Mouse (Mus musculus) urinary bladder, postnatal 14 days (tissue): ENCODE data around the gene Klhl6.
"Not testable (repeated sequence)": the region's sequence is repeated elsewhere in the genome, so short reads cannot be mapped to it uniquely, and the experiment has no call there.

ENCODE experiments used
- DNase-seq: peaks from one replicate; pipeline ENCODE4 v3.0.0; 2021; ENCODE audit warnings: low spot score

The Klhl6 gene

DNA sequence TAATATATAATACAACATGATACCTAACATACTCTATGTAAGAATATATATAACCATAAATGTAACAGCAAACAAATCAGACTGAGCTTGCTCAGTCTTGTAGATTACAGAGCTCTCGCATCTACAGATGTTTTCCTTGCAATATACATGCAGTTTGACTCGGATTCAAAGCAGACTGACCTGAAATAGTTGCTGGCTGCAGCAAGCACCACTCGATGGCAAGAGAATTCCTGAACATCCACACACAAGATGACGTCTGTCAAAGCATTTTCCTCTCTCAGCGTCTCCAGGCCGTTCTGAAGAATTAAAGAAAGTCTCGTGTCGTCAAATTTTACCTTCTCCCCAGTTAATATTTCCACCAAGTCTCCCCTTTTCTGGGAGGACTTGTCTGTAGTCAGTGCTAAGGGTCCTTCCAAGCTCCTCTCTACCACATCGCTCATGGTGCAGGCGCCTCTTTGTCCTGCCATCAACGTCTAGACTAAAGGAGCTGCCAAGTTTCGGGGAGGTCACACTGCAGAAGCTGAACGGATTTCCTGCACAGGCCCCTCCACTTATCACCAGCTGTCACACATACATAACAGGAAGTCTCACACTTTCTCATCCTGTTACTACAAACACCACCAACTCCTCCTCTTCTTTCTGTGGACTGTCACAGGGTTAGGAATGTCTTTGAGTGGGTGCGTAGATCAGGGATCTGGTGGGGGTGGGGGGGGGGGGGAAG lies at the start of gene Klhl6:
Gene Klhl6 (minus strand): TSS at position 501 of the 721 bp plus-strand sequence.
- DNase-seq = no peak

DNA sequence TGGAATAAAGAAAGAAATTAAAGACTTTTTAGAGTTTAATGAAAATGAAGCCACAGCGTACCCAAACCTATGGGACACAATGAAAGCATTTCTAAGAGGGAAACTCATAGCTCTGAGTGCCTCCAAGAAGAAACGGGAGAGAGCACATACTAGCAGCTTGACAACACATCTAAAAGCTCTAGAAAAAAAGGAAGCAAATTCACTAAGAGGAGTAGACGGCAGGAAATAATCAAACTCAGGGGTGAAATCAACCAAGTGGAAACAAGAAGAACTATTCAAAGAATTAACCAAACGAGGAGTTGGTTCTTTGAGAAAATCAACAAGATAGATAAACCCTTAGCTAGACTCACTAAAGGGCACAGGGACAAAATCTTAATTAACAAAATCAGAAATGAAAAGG lies 44.4 kb upstream of the Klhl6 start:
- DNase-seq = not testable (repeated sequence)

DNA sequence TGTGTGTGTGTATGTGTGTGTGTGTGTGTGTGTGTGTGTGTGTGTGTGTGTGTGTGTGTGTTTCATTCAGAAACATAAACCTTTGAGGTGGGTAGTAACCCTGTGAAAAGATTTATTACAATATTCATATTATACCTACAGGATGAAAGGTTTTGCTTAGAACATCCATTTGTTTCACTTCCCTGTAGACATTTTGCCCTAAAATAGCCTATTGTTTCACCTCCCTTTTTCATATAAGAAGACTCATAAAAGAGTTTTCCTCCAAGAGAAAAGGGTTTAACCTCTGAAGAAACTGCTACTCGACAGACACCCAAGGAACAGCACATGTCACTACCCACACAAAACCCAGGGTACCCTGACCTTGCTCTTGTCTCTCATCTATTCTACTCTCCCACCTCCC lies 40.0 kb upstream of the Klhl6 start:
- no peak for DNase-seq

DNA sequence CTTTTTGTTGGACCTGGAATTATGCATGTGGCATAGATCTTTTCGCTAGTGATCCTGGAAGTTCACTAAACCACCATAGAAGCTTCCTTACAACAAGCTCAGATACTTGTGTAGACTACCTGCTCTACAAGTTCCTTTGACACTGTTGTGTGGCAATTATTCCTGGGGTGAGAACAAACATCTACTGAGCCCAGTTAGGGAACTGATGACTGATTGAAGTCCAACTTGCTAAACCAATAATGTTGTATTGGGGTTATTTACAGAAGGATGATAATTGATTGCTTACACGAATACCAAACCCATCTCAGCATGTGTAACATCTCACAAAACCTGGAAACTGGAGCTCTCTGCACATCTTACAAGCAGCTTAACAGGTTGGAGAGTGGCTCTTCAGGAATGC lies 39.0 kb upstream of the Klhl6 start:
- DNase-seq = no peak

DNA sequence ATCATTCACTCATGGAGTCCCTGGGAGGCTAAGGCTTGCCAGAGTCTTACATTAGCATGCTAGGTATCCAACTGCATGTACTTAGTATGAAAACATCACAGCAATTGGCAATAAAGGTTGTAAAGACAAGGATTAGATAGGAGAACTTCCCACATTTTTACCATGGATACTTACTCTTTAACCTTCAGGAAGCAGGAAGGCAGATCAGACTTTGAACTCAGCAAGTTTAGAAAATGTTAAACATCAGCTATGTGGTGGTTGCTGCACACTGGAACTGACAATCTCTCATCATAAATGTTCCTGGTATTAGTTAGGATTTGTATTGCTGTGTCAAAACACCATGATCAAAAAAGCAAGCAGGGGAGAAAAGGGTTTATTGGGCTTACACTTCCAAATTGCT lies 29.8 kb upstream of the Klhl6 start:
- no peak for DNase-seq

DNA sequence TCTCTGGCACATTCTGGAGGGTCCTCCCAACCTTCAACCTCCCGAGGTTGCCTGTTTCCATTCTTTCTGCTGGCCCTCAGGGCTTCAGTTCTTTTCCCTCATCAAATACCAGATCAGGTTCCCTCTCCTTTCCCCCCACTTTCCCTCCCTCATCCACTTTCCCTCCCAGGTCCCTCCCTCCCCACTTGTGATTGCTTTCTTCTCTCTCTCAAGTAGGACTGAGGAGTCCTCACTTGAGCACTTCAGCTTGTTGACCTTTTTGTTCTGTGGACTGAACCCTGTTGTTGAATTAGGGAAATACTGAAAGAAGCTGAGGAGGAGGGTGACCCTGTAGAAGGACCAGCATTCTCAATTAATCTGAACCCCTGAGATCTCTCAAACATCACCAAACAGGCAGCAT lies 23.2 kb upstream of the Klhl6 start:
- DNase-seq = no peak

DNA sequence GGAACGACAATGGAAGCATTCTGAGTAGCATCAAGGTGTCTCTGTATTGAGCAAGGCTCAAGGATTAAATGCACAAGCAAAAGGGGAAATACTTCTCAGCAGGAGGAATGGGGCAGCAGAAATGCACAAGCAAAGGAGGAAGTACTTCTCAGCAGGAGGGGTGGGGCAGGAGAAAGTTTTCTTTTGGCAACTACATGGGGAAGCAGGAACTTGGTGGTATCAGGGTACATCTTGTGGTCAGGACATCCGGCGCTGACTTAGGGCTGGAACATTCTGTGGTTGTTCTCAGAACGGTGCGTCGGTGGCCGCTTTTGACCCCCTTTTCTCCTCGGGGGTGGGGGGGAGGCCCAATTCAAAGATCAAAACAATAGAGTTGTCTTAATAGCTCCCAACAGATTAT lies 17.4 kb upstream of the Klhl6 start:
- not testable (repeated sequence) for DNase-seq

DNA sequence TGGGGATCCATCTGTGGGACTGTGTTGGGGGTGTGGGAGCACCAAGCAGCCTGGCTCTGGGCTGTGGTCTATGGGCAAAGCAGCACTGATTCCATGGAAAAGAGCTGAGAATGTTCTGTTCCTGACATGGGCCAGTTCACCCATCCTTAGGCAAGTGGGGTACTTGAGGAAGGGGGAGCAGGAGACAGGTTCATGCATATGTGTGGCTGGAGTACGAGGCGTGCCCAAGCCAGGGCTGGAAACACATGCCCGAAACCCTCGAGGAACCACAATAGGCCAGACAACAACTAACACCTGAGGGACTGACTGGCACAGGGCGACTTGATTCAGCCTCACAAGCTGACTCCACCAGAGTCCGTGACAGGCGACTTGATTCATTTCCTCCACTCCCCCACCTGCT lies 14.8 kb upstream of the Klhl6 start:
- DNase-seq = no peak

DNA sequence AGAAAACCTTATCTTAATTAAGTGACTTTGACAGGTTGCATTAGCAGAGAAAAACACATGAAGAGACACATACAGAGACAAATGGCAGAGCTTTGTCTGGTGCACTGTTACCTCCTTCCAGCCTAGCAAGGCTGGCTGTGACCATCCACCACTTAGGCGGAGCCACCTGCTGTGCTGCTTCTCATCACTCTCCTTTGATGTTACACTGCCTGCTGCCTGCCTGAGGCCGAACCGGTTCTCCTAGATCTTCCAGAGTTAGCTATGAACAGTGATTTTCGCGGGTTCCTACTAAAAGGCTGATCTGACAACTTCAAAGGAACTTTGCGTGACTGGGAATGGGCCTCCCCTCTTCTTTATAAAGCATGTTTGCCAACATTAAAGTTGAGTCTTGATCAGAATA lies 14.1 kb upstream of the Klhl6 start:
- DNase-seq = peak; percentile 39

DNA sequence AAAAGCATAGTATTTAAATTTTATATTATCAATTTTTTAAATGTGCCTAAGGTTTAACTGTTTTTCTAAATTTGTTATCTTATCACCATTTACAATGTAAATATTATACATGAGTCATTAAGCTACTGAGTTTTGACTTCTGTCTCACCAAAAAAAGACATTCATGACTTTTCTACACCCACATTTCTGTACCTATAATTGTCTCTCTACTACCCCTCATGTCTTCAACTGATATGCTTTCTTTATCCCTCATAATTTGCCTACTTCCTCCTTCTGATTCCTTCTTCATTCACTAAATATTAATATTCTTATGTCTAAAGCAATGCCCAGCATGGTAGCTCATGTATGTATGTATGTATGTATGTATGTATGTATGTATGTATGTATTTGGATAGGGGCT lies 13.0 kb upstream of the Klhl6 start:
- no peak for DNase-seq

DNA sequence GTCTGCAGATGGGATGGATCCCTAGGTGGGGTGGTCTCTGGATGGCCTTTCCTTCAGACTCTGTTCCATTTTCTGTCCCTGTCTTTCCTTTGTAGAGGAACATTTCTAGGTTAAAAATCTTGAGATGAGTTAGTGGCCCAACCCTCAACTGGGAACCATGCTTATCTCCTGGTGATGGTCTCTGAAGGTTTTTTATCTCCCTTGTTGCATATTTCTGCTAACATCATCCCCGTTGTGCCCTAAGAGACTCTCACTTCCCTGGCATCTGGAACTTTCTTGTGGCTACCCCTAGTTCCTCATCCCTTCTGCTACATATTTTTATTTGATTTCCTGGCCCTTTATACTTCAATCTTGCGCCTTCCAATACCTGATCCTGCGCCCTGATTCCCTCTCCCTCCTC lies 10.4 kb upstream of the Klhl6 start:
- DNase-seq = no peak

DNA sequence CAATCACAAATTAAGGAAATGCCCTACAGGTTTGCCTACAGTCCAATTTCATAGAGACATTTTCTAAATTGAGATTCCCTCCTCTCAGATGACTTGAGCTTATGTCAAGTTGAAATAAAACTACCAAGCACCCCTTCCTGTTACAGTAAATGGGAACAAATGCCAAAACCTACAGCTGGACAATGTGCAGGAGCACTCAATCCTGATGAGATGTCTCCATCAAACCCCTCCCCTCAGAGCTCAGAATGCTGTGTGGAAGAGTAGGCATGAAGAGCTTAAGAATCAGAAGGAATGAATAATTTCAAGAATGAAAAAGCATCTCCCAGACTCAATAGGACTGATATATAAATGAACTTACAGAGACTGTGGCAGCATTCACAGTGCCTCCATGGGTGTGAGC lies 7.7 kb upstream of the Klhl6 start:
- no peak for DNase-seq

DNA sequence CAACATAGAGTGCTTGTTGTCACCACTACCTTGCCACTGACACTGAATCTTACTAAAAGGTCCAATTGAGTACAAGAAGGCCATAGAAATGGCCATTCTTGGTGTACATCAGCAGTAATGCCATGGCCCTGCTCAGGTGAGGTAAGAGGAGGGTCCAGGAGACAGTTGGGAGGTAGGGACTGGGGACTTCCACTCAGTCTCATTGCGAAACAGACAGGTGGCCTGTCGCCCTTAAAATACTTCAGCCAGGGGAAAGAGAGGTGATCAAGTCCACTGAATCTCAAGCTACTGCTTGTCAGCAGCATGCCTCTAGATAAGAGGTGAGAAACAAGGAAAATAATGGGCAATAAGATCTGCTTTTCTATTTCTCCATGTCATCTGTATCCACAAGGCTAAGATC lies 4.8 kb upstream of the Klhl6 start:
- no peak for DNase-seq

DNA sequence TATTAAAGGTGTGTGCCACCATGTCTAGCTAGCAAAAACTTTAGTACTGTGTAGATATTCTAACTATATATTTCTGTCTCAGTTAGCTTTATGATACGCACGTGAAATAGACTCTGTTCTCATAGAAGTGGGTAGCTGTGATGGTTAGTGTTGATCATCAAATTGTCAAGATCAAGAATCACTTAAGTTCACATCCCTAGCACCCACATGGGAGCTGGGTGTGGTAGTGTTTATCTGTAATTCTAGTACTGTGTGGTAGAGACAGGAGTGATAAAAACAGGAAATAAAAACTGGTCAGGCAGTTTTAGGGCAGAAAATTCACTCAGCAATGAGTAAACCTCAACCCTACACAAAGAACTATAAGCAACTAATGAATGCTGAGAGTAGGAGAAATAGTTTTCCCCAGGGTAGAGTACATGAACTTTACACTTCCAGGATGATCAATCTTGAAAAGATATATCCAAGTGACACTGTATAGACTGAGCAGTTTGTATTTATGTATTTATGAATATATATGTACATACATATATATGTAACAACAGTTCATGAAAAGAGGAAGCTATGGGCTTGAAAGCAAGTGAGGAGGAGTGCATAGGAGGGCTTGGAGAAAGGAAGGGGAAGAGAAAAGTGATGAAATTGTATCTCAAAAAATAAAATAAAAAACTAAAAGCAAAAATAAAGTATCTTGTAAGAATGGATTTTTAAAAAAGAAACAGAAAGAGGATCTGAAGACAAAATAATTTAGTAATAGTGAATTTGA lies 2.2 kb upstream of the Klhl6 start:
- no peak for DNase-seq

DNA sequence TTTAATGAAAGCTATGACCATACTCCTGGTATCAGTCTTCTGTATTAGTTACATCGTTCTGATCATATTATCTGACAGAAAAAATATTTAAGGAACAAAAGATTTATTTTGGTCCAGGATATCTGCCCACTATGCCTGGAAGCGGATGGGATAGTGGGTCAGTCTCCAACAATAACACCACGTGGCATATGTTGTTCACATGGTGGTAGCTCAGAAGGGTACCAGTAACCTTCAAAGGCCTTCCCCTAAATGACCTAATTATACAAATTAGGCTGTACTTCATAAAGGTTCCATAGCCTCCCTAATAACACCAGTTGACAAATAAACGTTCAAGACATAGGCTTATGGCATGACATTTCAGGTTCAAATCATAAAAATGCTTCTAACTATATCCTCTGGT lies 722 bp upstream of the Klhl6 start:
- DNase-seq = no peak

DNA sequence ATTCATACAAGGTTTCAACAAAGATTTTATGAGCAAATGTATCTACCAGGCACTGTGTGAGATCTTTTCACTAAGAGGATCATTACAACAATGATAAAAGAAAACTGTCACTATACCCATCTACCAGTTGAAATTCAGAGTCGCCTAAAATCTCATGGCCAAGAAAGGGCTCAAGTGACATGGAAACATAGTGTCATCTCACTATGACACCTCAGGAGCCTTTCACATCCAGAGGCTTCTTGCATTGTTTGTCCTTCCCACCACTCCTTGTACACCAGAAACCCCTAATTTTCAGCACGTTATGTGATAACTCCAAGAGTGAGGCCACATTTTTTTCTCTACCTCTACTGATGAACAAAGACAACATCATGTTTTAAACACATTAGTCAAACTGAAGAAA lies 1.2 kb downstream of the Klhl6 start:
- no peak for DNase-seq

DNA sequence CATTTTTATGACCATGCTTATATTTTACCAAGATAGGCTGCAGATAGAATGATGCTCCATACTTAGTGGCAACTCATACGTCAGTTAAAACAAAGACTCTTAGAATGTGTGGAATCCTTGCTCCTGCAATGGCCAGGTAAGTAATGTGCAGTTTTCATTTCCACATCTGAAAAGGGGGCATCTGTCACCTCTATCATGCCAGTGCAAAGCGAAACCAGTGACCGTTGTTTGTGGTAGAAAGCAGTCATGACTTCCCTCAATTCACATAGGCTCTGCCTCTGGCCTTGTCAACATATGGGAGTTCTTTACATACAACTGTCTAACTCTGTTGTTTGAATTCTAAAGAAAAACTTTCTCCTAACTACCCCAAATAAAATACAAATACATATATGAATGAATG lies 1.8 kb downstream of the Klhl6 start:
- no peak for DNase-seq

DNA sequence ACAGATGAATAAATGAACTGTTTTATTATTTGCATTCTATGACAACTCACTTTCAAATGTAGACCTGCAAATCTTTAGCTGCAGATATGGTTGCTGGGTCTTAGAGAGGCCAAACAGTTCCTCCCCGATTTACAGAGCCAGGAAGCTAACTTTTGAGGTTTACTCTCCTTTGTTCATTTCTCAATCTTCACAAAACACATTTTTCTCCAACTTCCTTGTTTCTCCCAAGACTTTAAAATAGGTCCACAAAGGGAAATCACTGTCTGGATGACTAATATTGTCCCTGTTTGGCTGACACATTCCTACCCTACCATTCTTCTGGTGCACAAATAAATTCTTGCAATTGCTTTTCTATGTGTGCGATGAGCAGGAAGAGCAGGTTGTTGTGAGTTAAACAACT lies 3.1 kb downstream of the Klhl6 start:
- DNase-seq = no peak

DNA sequence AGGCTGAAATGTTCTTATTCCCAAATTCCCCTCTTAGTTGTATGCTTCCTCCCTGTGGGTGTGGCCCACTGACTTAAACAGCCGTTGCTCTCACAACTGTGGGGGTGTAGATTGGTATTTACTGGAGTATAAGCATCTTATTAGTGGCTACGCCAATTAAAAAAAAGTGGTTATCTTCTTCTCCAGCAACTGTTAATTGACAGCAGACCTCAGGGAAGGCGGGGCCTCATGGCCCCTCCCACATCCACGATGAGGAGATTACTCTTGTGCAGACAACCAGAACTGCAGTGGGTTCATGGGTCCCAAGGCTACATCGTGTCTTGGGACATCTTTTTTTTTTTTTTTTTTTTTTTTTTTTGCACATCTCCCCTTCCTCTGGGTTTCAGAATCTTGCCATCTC lies 5.6 kb downstream of the Klhl6 start:
- DNase-seq = no peak

DNA sequence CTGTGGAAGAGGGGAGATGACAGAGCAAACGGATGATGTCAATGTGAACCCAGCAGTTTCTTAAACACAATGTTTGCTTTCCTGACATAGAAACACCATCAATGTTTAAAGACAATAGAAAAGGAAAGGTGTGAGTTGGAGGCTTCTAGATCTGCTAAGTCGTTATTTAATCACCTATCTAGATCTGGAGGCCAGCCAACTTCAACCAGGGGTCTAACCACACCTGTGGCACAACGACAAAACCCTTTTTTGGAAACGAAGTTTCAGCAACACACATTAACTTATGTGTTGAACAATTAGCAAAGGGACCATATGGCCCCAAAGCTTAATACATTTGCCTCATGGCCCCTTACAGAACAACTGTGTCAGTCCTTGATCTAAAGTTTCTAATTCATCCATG lies 6.0 kb downstream of the Klhl6 start:
- no peak for DNase-seq

DNA sequence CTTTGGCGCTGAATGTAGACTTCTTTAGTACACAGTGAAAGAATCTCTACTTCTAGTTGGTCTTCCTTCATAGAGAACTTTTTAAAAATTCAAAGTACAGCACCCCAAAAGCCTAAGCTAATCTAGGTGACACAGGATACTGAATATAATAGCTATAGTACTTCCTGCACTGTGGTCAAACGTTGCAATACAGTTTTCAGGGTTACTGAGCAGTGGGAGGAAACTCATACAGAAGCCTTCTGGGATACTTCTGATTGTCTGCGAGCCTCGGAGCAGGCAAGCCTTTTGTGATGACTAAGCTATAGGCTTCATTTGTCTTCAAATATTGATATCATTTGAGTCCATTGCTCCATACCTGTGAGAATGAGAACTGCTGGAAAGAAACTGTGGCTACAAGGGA lies 7.4 kb downstream of the Klhl6 start:
- DNase-seq = no peak

DNA sequence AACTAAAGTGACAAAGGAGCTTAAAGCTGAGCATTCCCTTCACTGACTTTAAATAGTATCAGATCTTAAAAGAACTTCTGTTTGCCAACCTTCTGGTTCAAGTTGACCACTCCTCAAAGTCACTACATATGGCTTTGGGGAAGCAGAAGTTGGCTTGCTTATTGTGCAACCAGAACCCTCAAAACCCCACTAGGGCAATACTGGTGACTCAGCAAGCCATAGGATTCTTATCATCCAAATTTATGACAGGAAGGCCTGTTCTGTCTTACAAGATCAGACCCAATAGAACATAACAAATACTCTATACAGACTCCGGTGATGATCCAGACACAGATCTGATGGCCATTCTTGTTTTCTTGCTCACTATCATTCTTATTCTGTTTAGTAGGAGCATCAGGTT lies 9.4 kb downstream of the Klhl6 start:
- peak; percentile 6 for DNase-seq

DNA sequence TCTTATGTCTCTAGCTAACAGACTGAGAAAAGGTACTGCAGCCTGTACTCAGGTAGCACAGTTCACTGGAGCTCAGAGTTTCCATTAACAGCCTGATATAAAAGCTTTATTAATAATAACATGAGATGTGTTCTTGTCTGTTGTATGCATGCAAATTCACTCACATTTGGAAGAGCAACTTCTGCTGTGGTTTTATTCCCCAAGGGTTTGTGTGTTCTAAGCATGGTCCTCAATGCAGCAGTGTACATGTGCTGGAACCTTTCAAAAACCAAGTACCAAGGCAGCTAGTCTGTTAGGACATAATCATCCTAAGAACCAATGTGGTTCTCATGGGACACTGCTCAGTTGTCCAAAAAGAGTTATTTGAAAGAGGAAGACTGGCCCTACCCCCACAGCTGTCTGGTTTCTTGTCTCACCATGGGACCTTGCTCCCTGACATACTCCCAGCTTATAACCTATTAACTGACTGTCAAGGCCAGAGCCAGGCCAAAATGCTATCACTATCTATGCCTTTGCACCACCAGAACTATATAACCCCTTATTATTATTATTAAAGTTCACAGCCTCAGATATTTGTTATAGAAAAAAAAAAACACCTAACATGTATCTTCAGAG lies 10.0 kb downstream of the Klhl6 start:
- DNase-seq = no peak

DNA sequence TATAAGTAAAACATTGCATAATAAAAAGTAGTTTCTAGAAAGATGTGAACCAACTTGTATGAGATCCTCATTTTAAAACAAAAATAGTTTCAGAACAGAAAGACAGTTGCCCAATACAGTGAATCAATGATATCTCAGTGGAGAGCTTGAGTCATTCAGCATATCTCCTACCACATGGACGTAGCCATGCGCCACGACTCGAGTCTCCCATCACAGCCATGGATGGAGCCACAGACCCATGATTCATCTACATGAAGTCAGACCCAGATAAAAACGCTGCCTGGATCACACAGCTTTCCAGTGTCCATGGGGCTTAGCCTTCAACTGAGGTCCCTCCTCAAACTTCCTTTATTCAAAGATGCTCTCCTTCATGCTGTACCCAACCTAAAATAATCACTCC lies 13.3 kb downstream of the Klhl6 start:
- no peak for DNase-seq
